Mouse (Mus musculus): Measurements from ENCODE around the gene Ptpro. TPM values are rescaled to one million over a fixed set of nuclear protein-coding genes. Genes with fewer than 3 reads are reported as not detected.
"Not testable (repeated sequence)": the region's sequence is repeated elsewhere in the genome, so short reads cannot be mapped to it uniquely, and the experiment has no call there.

Ptpro gene
- total RNA-seq, 2 experiments from 2014 or later: 1.6 to 2.4 TPM

DNA sequence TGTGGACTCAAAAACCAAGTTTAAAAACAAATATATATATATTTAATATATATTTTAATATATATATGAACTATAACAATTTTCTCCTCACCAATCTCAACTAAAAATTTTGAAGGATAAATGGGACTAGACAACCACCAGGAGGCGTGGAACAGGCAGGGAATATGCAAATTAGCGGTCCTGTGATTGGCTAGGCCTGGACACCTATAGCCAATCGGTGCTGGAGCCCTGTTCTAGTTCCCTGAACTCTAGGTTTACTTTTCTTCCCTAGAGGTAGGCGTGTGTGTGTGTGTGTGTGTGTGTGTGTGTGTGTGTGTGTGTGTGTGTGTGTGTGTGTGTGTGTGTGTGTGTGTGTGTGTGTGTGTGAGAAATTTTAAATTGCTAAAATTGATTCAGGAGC lies 134.8 kb downstream of the Ptpro start:
- no peak for DNase-seq

DNA sequence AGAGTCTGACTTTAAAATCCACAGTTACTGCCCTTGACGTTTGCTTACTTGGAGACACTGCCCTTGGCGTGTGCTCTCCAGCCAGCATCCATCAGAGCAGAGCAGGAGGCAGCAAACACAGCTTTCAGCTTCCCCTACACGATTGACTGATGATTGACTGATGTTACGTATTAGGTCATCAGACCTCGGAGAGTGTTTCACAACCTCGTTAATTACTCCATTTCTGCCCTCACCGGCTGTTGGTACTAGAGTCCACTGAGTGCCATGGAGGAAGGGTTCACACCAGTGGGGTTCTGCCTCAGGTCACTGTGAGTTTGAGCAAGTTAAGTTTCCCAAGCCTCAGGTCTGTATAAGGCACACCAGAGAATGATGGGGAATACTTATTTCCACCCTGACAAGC lies 143.0 kb downstream of the Ptpro start:
- DNase-seq: no peak

DNA sequence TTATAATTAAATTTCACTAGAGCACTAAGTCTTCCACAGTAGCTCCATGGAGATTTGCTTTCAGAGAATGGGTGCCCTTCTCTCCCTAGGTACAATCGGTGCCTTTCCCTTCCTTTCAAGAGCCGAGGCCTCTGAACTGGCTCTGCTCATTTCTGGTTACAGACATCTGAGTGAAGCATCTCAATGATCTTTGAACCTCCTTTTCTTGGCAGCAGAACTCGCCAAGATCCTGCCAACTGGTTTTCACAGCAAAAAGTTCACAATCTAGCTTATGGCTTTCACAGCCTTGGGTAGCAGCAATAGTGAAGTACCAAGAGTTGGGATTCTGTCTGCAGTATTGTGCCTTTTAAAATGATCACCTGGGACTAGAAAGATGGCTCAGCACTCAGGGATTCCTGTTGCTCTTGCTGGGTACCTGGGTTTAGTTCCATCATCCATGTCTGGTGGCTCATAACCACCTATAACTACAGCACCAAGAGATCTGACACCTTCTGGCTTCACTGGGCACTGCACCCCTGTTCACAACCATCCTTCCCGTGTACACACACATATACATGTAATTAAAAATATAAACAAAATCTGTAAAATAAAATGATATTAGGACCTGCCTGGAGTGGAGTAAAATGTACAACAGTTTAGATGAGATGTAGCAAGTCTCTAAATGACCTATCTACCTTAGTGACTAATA lies 144.1 kb downstream of the Ptpro start:
- DNase-seq: no peak

DNA sequence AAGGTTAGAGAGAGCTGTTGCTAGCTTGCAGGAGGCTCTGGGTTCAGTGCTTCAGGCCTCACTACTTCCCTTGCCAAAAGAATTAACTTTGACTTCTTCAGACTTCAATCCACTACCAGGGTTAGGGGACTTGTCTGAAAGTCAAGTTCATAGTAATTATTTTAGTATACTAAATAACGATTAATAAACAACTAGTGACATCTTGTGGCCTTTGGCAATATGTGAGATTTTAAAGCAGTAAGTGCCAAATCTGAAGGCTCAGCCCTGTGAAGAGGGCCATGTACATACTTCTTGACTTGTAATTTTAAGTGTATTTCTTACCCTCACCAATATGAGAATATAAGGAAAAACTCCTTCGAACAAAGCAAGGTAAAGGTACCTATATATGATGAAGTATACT lies 145.2 kb downstream of the Ptpro start:
- DNase-seq: no peak

DNA sequence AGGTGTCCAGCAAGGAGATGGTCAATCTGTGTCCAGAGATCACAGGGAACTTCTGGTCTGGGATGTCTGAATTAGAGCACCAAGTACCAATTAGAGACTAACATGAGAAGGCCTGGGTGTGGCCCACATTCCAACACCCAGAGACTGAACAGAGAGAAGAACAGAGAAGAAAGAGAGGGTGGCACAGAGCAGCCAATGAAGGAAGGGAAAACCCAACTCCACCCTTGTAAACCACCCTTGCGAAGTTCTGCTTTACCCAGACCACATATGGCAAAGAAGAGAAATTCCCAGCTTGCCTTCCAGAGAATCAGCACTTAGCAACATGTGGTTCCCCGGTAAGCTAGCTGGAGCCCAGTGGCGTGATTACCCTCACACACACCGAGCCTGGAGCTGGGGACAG lies 152.1 kb downstream of the Ptpro start:
- no peak for DNase-seq

DNA sequence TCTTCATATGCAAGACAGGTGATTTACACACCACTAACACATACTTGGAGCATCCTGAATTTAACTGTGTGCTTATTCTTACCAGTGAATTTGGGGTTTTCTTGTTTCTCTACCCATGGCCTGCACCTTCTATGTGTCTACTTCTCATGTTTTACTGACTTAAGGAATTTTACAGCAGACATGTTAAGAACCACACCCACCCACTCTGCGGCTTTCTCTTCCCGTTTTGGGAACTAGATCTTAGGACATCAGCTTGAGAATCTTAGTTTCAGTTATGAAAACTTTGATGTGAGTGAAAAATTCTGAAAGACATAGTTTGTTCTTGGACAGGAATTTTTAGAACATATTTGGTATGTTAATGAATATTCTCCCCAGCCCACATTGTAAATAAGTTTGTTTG lies 153.6 kb downstream of the Ptpro start:
- DNase-seq: no peak

DNA sequence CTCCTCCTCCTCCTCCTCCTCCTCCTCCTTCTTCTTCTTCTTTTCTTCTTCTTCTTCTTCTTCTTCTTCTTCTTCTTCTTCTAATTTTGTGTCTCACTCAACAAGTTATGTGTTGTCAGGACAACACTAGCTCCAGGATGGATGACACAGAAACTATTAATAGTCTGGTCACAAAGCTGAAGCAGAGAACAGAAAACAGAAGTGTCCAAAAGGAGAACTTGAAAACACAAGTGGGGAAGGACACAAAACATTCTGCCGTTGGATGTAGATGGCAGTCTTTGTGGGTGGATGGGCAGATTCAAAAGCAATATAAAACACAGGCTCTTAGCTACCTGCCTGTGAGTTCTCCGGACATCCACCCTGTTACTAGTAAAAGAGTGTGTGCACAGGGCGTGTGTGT lies 158.4 kb downstream of the Ptpro start:
- no peak for DNase-seq

DNA sequence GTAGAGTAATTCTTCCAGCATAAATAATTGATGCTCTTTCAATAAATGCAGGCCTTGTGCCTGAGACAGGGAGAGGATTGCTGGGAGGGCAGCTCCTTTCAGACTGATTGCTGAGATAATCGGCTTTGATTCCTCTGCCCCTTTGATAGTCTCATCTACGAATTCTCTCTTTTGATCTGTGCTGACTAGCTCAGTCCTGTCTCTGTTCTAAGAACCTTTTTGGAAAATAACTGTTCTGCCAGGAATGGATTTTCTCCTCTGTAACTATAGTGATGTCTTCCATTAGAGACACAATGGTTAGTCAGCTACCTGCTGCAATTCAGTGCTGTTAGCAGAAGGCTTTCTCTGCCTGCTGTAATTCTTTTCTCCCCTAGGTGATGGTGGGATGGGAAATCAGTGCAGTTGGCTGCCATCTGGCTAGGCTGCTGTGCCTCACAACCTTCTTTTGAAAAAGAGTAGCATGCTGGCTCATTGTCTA lies 159.8 kb downstream of the Ptpro start:
- DNase-seq: no peak

DNA sequence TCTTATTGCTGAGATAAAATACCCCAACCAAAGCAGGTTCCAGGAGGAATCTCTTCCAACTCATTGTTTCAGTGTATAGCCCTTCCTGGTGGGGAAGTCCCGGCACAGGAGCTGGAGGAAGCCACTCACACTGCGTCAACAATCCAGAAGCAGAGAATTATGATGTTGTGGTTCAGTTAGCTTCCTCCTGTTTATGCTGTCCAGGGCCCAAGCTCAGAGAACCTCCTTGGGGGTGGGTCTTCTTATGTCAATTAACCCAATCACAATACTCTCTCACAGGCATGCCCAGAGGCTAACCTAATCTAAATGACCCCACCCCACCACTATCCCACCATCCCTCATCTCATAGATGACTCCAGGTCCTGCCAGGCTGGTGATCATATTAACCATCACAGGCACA lies 160.9 kb downstream of the Ptpro start:
- no peak for DNase-seq

DNA sequence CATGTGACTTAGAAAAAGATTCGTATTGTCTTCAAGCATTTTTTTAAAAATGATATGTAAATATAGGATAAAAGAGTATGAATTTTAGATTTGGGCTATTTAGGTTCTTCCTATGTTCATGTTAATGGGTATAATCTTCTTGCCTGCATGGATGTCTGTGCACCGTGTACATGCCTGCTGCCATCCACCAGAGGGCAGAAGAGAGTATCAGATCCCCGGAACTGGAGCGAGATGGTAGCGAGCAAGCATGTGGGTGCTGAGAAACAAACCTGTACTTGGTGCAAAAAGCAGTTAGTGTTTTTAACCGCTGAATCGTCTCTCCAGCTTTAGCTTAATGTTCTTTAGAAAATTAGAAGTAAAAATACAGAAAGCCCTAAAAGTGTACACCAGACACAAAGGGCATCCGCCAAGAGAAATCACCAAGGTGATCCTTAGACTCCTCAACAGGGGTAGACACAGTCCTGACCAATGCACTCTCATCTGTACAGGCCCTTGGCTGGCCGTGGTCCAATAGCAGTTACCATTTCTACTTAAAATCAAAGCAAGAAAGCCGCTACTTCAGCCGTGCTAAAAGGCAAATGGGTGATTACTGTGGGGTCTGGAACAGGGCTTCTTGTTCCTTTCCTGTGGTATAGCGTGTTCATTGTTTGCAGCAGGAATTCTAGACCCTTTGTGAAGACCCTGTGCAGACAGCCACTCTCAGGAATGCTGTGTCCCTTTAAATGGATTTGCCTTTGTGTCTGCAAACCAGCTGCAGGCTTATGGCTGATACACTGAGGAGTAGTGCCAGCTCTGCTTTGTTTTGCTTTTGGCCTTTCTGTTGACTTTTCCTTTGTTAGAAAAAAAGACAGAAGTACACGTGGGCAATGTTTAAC lies 162.6 kb downstream of the Ptpro start:
- DNase-seq: peak; percentile 59

DNA sequence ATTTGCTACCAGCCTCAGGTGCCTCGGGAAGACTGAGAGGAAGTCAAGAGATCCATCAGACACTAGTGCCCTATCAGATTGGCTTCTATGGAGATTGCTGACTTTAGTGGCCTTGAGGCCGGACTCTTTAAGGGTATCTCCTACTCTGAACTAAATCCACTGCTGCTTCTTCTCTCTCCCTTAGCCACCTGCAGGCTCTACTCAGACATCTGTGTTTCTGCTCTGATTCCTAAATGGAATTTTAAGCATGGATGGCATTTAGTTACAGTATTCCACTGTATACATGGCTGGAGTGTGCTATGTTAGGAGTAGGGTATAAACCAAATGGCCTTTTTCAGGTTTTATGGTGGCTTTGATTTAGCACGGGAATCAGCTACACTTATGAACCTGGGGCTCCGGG lies 170.7 kb downstream of the Ptpro start:
- no peak for DNase-seq

DNA sequence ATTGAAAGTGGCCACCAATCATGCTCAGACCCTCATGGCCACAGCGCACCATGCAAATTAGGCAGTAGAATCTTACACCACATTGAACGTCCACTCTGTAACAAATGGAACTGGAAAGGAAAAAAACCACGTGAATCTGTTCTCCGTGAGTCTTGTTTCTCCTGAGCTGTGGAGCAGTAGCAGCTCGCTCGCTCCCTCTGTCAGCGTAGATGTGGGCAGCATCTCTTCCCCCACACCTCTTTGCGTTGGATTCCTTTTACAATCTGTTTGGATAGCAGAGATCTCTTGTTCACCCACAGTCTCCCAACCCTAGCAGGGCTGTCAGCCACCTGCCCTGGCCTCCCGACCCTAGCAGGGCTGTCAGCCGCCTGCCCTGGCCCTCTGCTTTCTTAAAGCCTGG lies 171.7 kb downstream of the Ptpro start:
- DNase-seq: no peak

DNA sequence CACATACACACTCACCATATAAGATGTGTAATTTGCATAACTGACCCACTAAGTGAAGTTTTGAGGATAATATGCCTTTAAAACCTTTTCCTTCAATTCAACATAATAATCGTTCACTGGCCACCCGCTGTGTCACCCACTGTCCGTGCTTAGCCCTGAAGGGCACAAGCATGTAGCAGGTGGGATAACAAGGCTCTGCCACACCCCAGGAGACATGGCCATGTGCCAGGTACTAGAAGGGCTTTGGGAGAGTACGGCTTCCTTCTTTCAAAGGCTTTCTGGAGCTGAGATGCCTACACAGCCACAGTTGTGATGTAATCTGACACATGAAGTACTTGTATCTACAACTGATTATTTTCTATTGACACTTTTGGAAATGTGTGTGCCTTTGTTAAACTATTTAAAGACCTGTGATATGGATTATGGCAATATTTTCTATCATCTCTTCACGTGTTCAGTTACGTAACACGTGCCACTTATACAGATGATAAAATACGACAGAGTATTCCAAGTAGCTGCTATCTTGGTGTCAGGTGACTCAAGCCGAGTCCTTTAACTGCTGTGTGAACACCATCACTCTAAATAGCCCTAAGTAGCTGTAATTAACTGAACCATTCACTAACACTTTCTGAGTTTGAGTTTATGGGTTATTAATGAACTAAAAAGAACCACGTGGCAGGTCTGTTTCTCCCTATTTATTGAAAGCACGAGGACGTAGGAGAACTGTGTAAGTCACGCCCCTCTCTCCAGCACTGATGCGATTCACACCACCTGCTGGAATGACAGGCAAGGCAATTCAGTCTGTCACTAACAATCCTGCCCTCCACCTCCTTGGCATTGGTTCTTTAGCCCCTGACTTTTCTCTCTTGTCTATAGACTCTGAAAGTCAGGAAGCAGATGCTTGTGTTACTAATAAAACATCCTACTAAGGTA lies 173.6 kb downstream of the Ptpro start:
- no peak for DNase-seq

DNA sequence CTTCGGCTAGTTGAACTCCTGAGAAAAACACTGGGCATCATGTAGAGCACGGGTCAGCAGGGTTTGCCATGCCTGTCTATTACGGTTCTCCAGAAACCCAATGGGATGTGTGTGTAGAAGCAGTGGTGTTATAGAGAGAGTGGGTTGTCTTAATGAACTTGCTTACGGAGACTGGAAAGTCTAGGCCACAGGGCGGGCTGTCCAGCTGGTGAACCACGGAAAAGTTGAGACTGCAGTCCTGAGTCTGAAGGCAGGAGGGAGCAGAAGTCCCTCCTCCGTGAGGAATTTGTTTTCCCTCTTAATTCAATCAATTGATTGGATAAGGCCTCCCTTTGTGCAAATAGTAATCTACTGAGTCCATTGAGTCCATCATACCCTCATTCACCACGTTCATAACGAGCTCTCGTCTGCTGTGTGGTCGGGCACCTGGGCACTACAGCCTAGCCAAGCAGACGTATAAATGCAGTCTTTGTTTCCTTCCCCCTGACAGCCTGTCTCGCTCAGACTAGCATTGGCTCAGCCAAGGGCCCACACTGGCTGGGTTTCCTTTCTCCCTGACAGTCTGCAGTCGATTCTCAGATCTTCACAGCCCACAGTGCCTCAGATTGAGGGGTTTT lies 181.5 kb downstream of the Ptpro start:
- no peak for DNase-seq

DNA sequence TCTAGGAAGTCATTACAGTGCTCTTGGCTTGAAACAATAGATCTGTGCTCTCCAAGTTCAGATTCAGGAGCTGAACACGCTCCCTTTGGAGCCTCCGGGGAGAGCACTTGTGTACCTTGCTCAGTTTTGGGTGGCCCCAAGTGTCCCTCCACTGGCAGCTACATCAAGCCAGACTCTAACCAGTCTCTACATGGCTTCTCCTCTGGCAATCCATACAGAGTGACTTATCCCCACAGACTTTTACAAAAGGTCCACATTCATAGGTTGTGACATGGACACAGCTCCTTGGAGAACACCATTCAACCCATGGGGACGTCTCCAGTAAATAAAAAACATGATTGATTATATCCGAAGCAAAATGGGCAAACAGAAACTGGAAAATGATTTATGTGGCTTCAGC lies 185.4 kb downstream of the Ptpro start:
- DNase-seq: no peak

DNA sequence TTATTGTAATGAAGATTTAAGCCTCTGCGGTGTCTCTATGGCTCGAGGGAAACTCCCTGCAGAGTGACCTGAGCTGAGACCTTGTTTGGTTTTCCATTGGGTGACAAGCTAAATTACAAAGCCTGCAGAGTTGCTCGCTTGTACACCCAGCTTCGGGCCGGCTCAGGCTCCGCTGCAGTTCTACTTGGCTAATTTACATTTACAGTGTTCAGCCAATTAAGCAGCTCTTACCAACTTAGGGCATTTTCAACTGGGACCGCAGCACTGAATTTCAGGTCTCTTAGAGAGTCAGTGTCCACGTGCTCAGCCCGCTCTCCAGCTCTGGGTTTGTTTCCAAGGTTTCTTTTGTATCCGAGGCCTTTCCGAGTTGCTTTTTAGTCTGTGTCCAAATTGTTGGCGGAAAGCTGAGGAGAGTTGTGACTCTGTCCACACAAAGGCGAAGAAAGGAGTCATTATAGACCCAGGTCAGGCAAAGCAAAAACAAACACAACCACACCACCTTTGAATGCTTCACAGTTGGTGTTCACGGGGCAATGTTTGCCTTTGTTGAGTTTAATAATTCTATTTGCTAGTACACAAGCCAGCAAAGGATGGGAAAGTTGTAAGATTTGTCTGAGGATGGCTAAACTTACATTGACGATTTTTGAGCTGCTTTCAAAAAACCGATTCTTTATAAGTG lies 185.9 kb downstream of the Ptpro start:
- no peak for DNase-seq

DNA sequence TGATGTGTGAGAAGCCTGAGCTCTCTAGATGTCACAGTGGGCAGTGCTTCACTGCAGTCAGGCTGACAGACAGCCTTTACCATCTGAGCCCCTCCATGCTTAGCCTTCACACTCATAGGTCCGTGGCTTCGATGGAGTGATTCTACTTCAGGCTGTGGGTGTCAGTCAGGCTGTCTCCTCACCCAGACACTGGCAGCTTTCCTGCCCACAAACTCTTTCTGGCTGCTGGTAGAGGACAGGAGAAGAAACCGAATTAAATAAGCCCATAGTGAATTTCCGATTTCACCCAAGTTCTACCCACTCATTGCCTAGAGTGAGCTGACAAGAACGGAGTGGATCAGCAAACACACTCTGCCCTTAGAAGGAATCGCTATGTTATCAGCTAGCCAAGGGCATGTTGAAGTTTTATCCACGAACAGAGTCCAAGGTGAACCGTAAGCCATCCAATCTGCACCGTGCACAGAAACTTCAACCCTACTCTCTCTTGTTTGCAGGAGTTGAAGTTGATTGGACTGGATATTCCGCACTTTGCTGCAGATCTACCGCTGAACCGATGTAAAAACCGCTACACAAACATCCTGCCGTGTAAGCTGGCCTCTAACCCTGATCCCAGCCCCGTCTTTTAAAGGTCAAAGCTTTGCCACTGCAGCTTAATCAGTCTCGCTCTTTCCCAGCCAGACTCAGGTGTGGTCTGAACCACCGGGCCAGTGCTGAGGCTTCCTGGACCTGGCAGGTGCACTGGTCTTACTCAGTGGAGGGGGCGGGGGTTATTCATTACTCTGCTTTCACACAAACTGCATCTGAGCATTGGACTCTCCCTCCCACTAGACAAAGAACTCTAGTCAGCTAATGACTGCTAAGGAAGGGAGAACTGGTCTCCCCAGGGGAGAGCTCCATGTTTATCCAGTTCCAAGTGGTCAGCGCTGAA lies 188.7 kb downstream of the Ptpro start:
- no peak for DNase-seq

DNA sequence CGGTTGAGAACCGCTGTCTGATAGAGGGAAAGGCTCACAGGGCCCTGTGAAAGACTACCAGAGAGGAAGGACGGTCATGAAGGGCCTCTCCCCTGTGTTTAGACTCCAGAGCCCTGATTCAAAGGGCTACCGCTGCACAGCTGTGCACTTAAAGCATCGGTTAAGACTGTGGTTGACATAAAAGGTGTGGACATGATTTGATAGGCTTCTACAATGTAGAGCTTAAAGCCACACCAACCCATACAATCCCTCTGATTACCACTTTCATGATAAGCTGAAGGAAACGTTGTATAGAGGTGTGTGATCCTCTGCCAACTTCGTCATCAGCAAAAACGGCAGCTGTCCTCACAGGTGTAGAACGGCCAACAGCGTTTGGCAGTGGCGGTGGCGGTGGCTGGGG lies 191.0 kb downstream of the Ptpro start:
- no peak for DNase-seq

DNA sequence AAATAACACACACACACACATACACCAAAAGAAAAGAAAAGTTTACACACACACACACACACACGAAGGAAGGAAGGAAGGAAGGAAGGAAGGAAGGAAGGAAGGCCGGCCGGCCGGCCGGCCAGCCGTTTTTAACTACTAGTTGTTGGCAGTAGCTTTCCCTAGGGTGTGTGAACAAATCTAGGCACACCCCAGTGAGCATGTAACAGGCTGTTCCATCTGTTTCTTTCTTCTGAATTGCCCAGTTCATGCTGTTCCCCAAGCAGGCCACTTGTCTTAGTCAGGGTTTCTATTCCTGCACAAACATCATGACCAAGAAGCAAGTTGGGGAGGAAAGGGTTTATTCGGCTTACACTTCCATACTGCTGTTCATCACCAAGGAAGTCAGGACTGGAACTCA lies 194.0 kb downstream of the Ptpro start:
- DNase-seq: not testable (repeated sequence)

DNA sequence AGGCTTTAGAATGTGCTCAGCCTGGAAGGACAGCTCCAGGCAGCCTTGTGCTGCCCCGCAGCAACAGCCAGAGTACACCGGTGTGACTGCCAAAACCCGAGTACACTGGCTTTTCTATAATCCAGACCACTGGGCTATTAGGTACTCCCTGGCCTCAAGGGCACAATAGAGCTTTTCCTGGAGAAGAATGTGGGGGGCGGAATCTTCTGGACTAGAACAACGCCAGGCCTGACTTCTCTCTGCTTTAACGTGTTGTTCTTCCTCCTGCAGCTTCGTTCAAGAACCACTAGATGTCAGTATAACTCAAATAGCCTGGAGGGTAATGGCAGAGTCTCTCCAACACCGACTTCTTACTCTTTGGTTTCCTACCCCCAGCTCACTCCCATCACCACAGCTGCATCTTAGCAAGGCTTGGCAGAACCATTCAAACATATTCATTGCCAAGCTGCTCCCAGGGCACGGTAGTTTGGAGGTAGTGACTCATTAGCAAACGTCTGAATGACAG lies 203.5 kb downstream of the Ptpro start:
- DNase-seq: peak; percentile 40

Data from adrenal gland, postnatal 10 days (tissue).